Mouse (Mus musculus) ES-Bruce4 (cell line): Measurements from ENCODE around the gene Ccdc105. TPM values are rescaled to one million over a fixed set of nuclear protein-coding genes. Genes with fewer than 3 reads are reported as not detected.

ENCODE experiments used
- H3K27ac ChIP-seq: 2 replicates; pipeline ENCODE4 v1.5.1; 2012; ENCODE audit warnings: low read length, inconsistent platforms; ENCODE audit not compliant: insufficient read depth
- H3K27me3 ChIP-seq: 2 replicates; pipeline ENCODE4 v1.6.1; 2012; ENCODE audit warnings: mild to moderate bottlenecking, low read length, inconsistent platforms; ENCODE audit not compliant: control insufficient read depth, poor library complexity, insufficient read depth, severe bottlenecking
- H3K36me3 ChIP-seq: 2 replicates; pipeline ENCODE4 v1.6.1; 2012; ENCODE audit warnings: inconsistent platforms, mild to moderate bottlenecking, low read length, moderate library complexity; ENCODE audit not compliant: control insufficient read depth, poor library complexity, insufficient read depth, severe bottlenecking
- H3K4me1 ChIP-seq: one replicate; pipeline ENCODE4 v1.8.1; 2011; ENCODE audit warnings: low read length; ENCODE audit not compliant: control insufficient read depth, insufficient read depth
- H3K4me3 ChIP-seq: 2 replicates; pipeline ENCODE4 v1.5.1; 2011; ENCODE audit warnings: low read depth, mild to moderate bottlenecking, low read length
- H3K9ac ChIP-seq: 2 replicates; pipeline ENCODE4 v1.6.1; 2012; ENCODE audit warnings: low read depth, mild to moderate bottlenecking, inconsistent platforms; ENCODE audit not compliant: poor library complexity, severe bottlenecking
- H3K9me3 ChIP-seq: replicated peaks from 2 replicates; pipeline ENCODE4 v1.6.1; 2012; ENCODE audit warnings: mild to moderate bottlenecking, low read length, inconsistent platforms; ENCODE audit not compliant: control insufficient read depth, poor library complexity, insufficient read depth, severe bottlenecking
- CTCF ChIP-seq: IDR thresholded peaks from one replicate; pipeline ENCODE4 v1.8.1; 2011; ENCODE audit warnings: low read depth, low read length
- EP300 ChIP-seq: IDR thresholded peaks from 2 replicates; pipeline ENCODE4 v1.6.1; 2011; ENCODE audit warnings: low read depth, low read length; ENCODE audit not compliant: insufficient read depth
- POLR2A ChIP-seq: IDR thresholded peaks from one replicate; pipeline ENCODE4 v1.8.1; 2011; ENCODE audit warnings: low read length; ENCODE audit not compliant: insufficient read depth
- polyA plus RNA-seq: library from polyadenylated mRNA; stranded (reverse); fragments of >200 nt; gene quantifications from 2 replicates; pipeline ENCODE4 v1.2.4, GENCODE M21; 2011; ENCODE audit warnings: low read depth; ENCODE audit not compliant: missing spikeins, insufficient read depth, insufficient read length

The Ccdc105 gene
- polyA plus RNA-seq, 1 experiment: not detected

GRCm38 (mm10) chr10:78722654-78723053 is 30.2 kb downstream of the Ccdc105 start:
- Histone ChIP-seq H3K27me3 (no peaks in the 10 kb centered on the region), H3K9ac (no peak overlapping the region), H3K4me1 (peaks cover 4% of the 10 kb centered on the region), H3K36me3 (no peaks in the 10 kb centered on the region), H3K9me3 (no peaks in the 10 kb centered on the region), H3K27ac (no peak overlapping the region), H3K4me3 (no peak overlapping the region)
- TF ChIP-seq EP300 (no peak), POLR2A (no peak), CTCF (no peak)

- Histone ChIP-seq H3K9me3 (no peaks in the 10 kb centered on the region), H3K4me3 (no peak overlapping the region), H3K9ac (no peak overlapping the region), H3K36me3 (no peaks in the 10 kb centered on the region), H3K4me1 (peaks cover 4% of the 10 kb centered on the region), H3K27ac (no peak overlapping the region), H3K27me3 (no peaks in the 10 kb centered on the region)
- TF ChIP-seq POLR2A (no peak), CTCF (no peak), EP300 (no peak)
These were observed 30.8 kb downstream of the Ccdc105 start for GRCm38 (mm10) chr10:78722036-78722435.

- Histone ChIP-seq H3K4me3 (no peak within 1 kb of the TSS), H3K9ac (no peak within 1 kb of the TSS), H3K9me3 (no peaks in the 10 kb centered on the region), H3K36me3 (no peaks in the 10 kb centered on the region), H3K27me3 (no peaks in the 10 kb centered on the region), H3K27ac (no peak within 1 kb of the TSS), H3K4me1 (peaks cover 4% of the 10 kb centered on the region)
- TF ChIP-seq CTCF (no peak), EP300 (no peak), POLR2A (no peak)
These were observed 34.8 kb downstream of the Ccdc105 start, which contains the start of gene Casp14 for GRCm38 (mm10) chr10:78718056-78718455. Gene Casp14 (minus strand): TSS chr10:78718294.

GRCm38 (mm10) chr10:78716231-78716630 is 36.6 kb downstream of the Ccdc105 start:
- H3K4me3 ChIP-seq: no peak overlapping the region
- no peaks in the 10 kb centered on the region for H3K9me3 ChIP-seq
- H3K4me1 ChIP-seq: peaks cover 4% of the 10 kb centered on the region
- H3K27me3 ChIP-seq: no peaks in the 10 kb centered on the region
- TF ChIP-seq EP300 (no peak), POLR2A (no peak), CTCF (no peak)
- H3K9ac ChIP-seq: no peak overlapping the region
- no peaks in the 10 kb centered on the region for H3K36me3 ChIP-seq
- no peak overlapping the region for H3K27ac ChIP-seq

- no peaks in the 10 kb centered on the region for H3K36me3 ChIP-seq
These were observed 37.7 kb downstream of the Ccdc105 start for GRCm38 (mm10) chr10:78715156-78715555.

GRCm38 (mm10) chr10:78714129-78714528 is 38.7 kb downstream of the Ccdc105 start:
- Histone ChIP-seq H3K4me3 (no peak overlapping the region), H3K9ac (no peak overlapping the region), H3K27ac (no peak overlapping the region), H3K9me3 (no peaks in the 10 kb centered on the region), H3K4me1 (peaks cover 4% of the 10 kb centered on the region), H3K27me3 (no peaks in the 10 kb centered on the region), H3K36me3 (no peaks in the 10 kb centered on the region)
- TF ChIP-seq EP300: no peak

More at GRCm38 (mm10) chr10:78715156-78715555, 37.7 kb downstream of the Ccdc105 start:
- Histone ChIP-seq H3K27ac (no peak overlapping the region), H3K4me3 (no peak overlapping the region), H3K27me3 (no peaks in the 10 kb centered on the region), H3K9me3 (no peaks in the 10 kb centered on the region), H3K9ac (no peak overlapping the region), H3K4me1 (peaks cover 4% of the 10 kb centered on the region)
- TF ChIP-seq CTCF (no peak), POLR2A (no peak), EP300 (no peak)
